Mouse (Mus musculus) limb, embryonic 11.5 days (tissue): ENCODE data around the gene Glod5. TPM values are rescaled to one million over a fixed set of nuclear protein-coding genes. Genes with fewer than 3 reads are reported as not detected.

ENCODE experiments used
- ATAC-seq: fragments of 200-750 bp; cut with Nextera tagmentation; 2 replicates; pipeline ENCODE4 v1.8.0; 2017; ENCODE audit warnings: low read depth; ENCODE audit not compliant: insufficient number of reproducible peaks, low FRiP score, low TSS enrichment
- DNase-seq: peaks from one replicate; pipeline ENCODE4 v3.0.0-alpha.2; 2015; ENCODE audit warnings: low spot score
- H3K27ac ChIP-seq: fragments of 300-500 bp; sonication (generic); replicated peaks from 2 replicates; pipeline ENCODE4 v1.5.1; 2014; ENCODE audit warnings: low read depth, mild to moderate bottlenecking, low read length
- H3K27me3 ChIP-seq: fragments of 300-500 bp; sonication (generic); 2 replicates; pipeline ENCODE4 v1.6.1; 2014; ENCODE audit warnings: mild to moderate bottlenecking, low read length, mixed read lengths; ENCODE audit not compliant: control insufficient read depth, insufficient read depth
- H3K36me3 ChIP-seq: fragments of 300-500 bp; sonication (generic); 2 replicates; pipeline ENCODE4 v1.6.1; 2014; ENCODE audit warnings: mild to moderate bottlenecking, low read length, moderate library complexity, mixed read lengths; ENCODE audit not compliant: control insufficient read depth, insufficient read depth
- H3K4me1 ChIP-seq: fragments of 300-500 bp; sonication (generic); 2 replicates; pipeline ENCODE4 v1.6.1; 2014; ENCODE audit warnings: low read length, mixed read lengths; ENCODE audit not compliant: control insufficient read depth, insufficient read depth
- H3K4me2 ChIP-seq: fragments of 300-500 bp; sonication (generic); 2 replicates; pipeline ENCODE4 v1.6.1; 2014; ENCODE audit warnings: low read depth, mild to moderate bottlenecking, moderate library complexity; ENCODE audit not compliant: severe bottlenecking
- H3K4me3 ChIP-seq: fragments of 300-500 bp; sonication (generic); 2 replicates; pipeline ENCODE4 v1.5.1; 2014; ENCODE audit warnings: low read depth, low read length
- H3K9ac ChIP-seq: fragments of 300-500 bp; sonication (generic); 2 replicates; pipeline ENCODE4 v1.6.1; 2014; ENCODE audit warnings: mild to moderate bottlenecking, low read length
- H3K9me3 ChIP-seq: fragments of 300-500 bp; sonication (generic); 2 replicates; pipeline ENCODE4 v1.6.1; 2016; ENCODE audit warnings: low read length; ENCODE audit not compliant: control insufficient read depth
- WGBS: fragments of 180-500 bp; shearing (Covaris S2); extraction: QIAGEN DNeasy Blood & Tissue Kit; methylation state at CpG from one replicate; pipeline ENCODE4 v1.1.7; 2014; 5-methylcytosine and 5-hydroxymethylcytosine counted together
- polyA plus RNA-seq: library from polyadenylated mRNA; unstranded; fragments of >200 nt; fragmentation: Nextera tagmentation; extraction: Ambion mirVana; gene quantifications from 2 replicates; pipeline ENCODE4 v1.2.1, GENCODE M21; 2014

The Glod5 gene
- polyA plus RNA-seq, 1 experiment from 2014 or later, result not detected

DNA sequence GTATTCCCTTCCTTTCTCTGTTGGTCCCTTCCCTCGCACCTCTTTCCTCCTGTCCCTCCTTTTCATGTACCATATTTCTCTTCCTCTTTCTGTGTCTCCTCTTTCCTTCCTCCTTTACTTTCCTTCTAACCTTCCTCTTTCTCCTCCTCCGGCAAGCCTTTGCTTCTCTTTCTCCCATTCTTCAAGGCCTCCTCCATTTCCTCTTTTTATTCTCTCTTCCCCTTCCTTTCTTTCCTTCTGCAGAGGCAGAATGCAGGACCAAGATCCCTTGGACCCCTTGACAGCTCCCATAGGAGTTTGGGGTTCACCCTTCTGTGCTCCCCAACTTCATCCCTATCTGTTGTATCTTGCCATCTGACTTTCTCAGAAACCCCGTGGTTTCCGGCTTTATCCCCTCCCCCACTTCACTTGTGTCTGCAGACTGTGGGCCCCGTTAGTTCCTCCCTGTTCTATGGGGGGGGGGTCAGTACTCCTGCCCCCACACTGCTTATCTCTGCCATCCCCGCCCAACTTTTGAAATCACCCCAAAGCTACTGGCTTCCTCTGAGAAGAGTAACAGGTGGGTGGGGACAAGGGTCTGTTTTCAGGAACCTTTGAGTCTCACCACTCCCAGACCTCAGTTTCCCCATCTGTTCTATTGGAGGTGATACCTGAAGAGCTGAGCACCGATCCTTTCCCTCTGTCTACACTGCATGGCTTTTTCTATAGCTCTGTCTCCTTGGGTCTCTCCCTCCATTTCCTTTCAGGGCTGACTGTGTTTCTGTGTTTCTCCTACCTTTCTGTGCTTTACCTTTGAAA is 54.3 kb downstream of the Glod5 start:
- no peak for ATAC-seq
- Histone ChIP-seq H3K4me2 (no peak overlapping the region), H3K27me3 (no peaks in the 10 kb centered on the region), H3K4me3 (no peak overlapping the region), H3K9ac (no peak overlapping the region), H3K9me3 (no peaks in the 10 kb centered on the region; the same call in 1 of the 2 replicates), H3K27ac (no peak overlapping the region), H3K36me3 (no peaks in the 10 kb centered on the region), H3K4me1 (no peaks in the 10 kb centered on the region)
- DNase-seq, result no peak
- 77% methylated on average over 7 of the region's 7 CpGs for WGBS

DNA sequence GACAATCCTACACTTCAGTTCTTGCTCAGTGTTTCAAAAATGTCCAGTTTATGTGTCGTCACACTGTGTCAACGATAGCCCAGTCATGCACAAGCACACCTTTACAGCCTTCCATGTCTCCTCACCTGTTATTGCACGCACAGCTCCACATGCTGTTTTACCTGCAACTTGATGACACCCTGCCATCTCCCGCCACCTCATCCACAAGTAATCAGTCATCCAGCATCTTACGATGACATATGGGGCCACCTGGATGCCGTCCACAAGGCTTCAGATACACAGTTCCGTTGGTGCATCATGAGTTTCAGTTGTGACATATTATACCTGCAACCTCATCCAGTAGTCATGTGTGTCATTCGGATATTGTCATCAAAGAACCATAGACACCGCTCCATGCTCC is 59.4 kb downstream of the Glod5 start:
- H3K9me3 ChIP-seq, result no peaks in the 10 kb centered on the region; the same call in 1 of the 2 replicates
- H3K4me1 ChIP-seq, result no peaks in the 10 kb centered on the region
- WGBS, result 92% methylated on average over 9 of the region's 9 CpGs
- ATAC-seq (no peak), DNase-seq (no peak)
- H3K4me2 ChIP-seq, result no peak overlapping the region
- H3K9ac ChIP-seq, result no peak overlapping the region
- H3K27me3 ChIP-seq, result no peaks in the 10 kb centered on the region
- no peak overlapping the region for H3K27ac ChIP-seq
- no peaks in the 10 kb centered on the region for H3K36me3 ChIP-seq
- no peak overlapping the region for H3K4me3 ChIP-seq

Other genes starting within 250 kb of the Glod5 start
- 34.4 and 41.7 TPM in 2 replicates for gene Gripap1, start 228.7 kb downstream of the Glod5 start, polyA plus RNA-seq
- 0.97 and 1.5 TPM in 2 replicates for gene Kcnd1, start 196.2 kb downstream of the Glod5 start, polyA plus RNA-seq
- gene Otud5, start 177.1 kb downstream of the Glod5 start, polyA plus RNA-seq, result 34.5 and 34.7 TPM in 2 replicates
- gene Pim2, start 140.2 kb downstream of the Glod5 start, polyA plus RNA-seq, result 5.2 and 5.4 TPM in 2 replicates
- 9.4 and 11.4 TPM in 2 replicates for gene Slc35a2, start 134.5 kb downstream of the Glod5 start, polyA plus RNA-seq
- gene Pqbp1, start 119.2 kb downstream of the Glod5 start, polyA plus RNA-seq, result 137 and 151 TPM in 2 replicates
- 185 and 195 TPM in 2 replicates for gene Timm17b, start 119.1 kb downstream of the Glod5 start, polyA plus RNA-seq
- gene Gm10491, start 110.7 kb downstream of the Glod5 start, polyA plus RNA-seq, result not detected in 2 replicates
- gene Gm10490, start 109.0 kb downstream of the Glod5 start, polyA plus RNA-seq, result not detected in 2 replicates
- gene Pcsk1n, start 98.7 kb downstream of the Glod5 start, polyA plus RNA-seq, result 0.20 and 0.25 TPM in 2 replicates
- gene Eras, start 89.9 kb downstream of the Glod5 start, polyA plus RNA-seq, result not detected in 2 replicates
- 42.7 and 43.6 TPM in 2 replicates for gene Hdac6, start 70.6 kb downstream of the Glod5 start, polyA plus RNA-seq
- 2.7 and 3.4 TPM in 2 replicates for gene Gata1, start 40.4 kb downstream of the Glod5 start, polyA plus RNA-seq
- 95.7 and 102 TPM in 2 replicates for gene Suv39h1, start 56.3 kb upstream of the Glod5 start, polyA plus RNA-seq
- gene Was, start 72.0 kb upstream of the Glod5 start, polyA plus RNA-seq, result 0.27 and 0.44 TPM in 2 replicates
- 12.4 and 15.6 TPM in 2 replicates for gene Wdr13, start 114.4 kb upstream of the Glod5 start, polyA plus RNA-seq
- gene Rbm3, start 127.4 kb upstream of the Glod5 start, polyA plus RNA-seq, result 538 and 539 TPM in 2 replicates
- gene Tbc1d25, start 157.7 kb upstream of the Glod5 start, polyA plus RNA-seq, result 15.4 and 15.5 TPM in 2 replicates
- 24.1 and 25.5 TPM in 2 replicates for gene Ebp, start 175.0 kb upstream of the Glod5 start, polyA plus RNA-seq
- gene Porcn, start 188.0 kb upstream of the Glod5 start, polyA plus RNA-seq, result 11.1 and 11.8 TPM in 2 replicates
- gene Ftsj1, start 233.9 kb upstream of the Glod5 start, polyA plus RNA-seq, result 51.2 and 53.6 TPM in 2 replicates